Mouse (Mus musculus) right cerebral cortex, postnatal 10 days (tissue): ENCODE measurements at regions not wholly inside any gene's neighbourhood (a gene's known extent, or its start where the extent isn't known, plus 50 kb on each side); places are given as distances from the start of the nearest gene placed in this dataset.
A peak's percentile ranks its signal among the peaks of the same experiment; 100 is the strongest.
"Not testable (repeated sequence)": the region's sequence is repeated elsewhere in the genome, so short reads cannot be mapped to it uniquely, and the experiment has no call there.

Experiments
- DNase-seq, 2 experiments: peaks; one replicate each; pipeline ENCODE4 v3.0.0; 2021; ENCODE audit warnings: low spot score in 2 of 2

GRCm38 (mm10) chr13:75295818-75296217 lies 206.2 kb downstream of the Pcsk1 start:
- DNase-seq = no peak

GRCm38 (mm10) chr13:75319780-75320179 lies 230.2 kb downstream of the Pcsk1 start:
- no peak for DNase-seq

- no peak for DNase-seq
Measured at GRCm38 (mm10) chr13:75320239-75320638, 230.6 kb downstream of the Pcsk1 start.

GRCm38 (mm10) chr13:75337054-75337453 lies 247.4 kb downstream of the Pcsk1 start:
- DNase-seq = no peak

GRCm38 (mm10) chr13:75343422-75343821 lies 253.8 kb downstream of the Pcsk1 start:
- DNase-seq = no peak

GRCm38 (mm10) chr13:75366723-75367426 lies 277.2 kb downstream of the Pcsk1 start:
- no peak for DNase-seq

GRCm38 (mm10) chr13:75368249-75368800 lies 278.7 kb downstream of the Pcsk1 start:
- DNase-seq = no peak

GRCm38 (mm10) chr13:75377100-75377499 lies 287.5 kb downstream of the Pcsk1 start:
- DNase-seq = not testable (repeated sequence)

- no peak for DNase-seq
Measured at GRCm38 (mm10) chr13:75377717-75378116, 288.1 kb downstream of the Pcsk1 start.

- no peak for DNase-seq
Measured at GRCm38 (mm10) chr13:75384631-75385340, 295.2 kb downstream of the Pcsk1 start.

- DNase-seq = no peak
Measured at GRCm38 (mm10) chr13:75389211-75389610, 299.6 kb downstream of the Pcsk1 start.

- no peak for DNase-seq
Measured at GRCm38 (mm10) chr13:75390177-75390576, 300.6 kb downstream of the Pcsk1 start.

- DNase-seq = not testable (repeated sequence)
Measured at GRCm38 (mm10) chr13:75399846-75400245, 306.7 kb upstream of the Ell2 start.

- DNase-seq = peak in 1 of 2 experiments; percentile 20
Measured at GRCm38 (mm10) chr13:75420726-75421125, 285.8 kb upstream of the Ell2 start.

GRCm38 (mm10) chr13:75426971-75427370 lies 279.6 kb upstream of the Ell2 start:
- no peak for DNase-seq

GRCm38 (mm10) chr13:75439170-75439569 lies 267.4 kb upstream of the Ell2 start:
- no peak for DNase-seq

- DNase-seq = no peak
Measured at GRCm38 (mm10) chr13:75440051-75440450, 266.5 kb upstream of the Ell2 start.

- no peak for DNase-seq
Measured at GRCm38 (mm10) chr13:75460335-75460878, 246.2 kb upstream of the Ell2 start.

- DNase-seq = no peak
Measured at GRCm38 (mm10) chr13:75461273-75461672, 245.3 kb upstream of the Ell2 start.

GRCm38 (mm10) chr13:75467225-75467624 lies 239.3 kb upstream of the Ell2 start:
- no peak for DNase-seq

- DNase-seq = no peak
Measured at GRCm38 (mm10) chr13:75475828-75476597, 230.5 kb upstream of the Ell2 start.
